Mouse (Mus musculus): ENCODE measurements around the gene Actl7b.

- TF ChIP-seq GATA1 (IDR thresholded peaks at IDR 0.05; ENCODE audit: low read length) (no peak), TAL1 (IDR thresholded peaks at IDR 0.05; ENCODE audit: low read length) (no peak)
Measured at GRCm38 (mm10) chr4:56723237-56723636, 18.0 kb downstream of the Actl7b start.

Data from erythroblast, embryonic 14.5 days (primary cell).